Mouse (Mus musculus) embryonic facial prominence, embryonic 10.5 days (tissue): ENCODE measurements at regions not wholly inside any gene's neighbourhood (a gene's known extent, or its start where the extent isn't known, plus 50 kb on each side); places are given as distances from the start of the nearest gene placed in this dataset.
A peak's percentile ranks its signal among the peaks of the same experiment; 100 is the strongest.

Source experiments
- DNase-seq: peaks from one replicate; pipeline ENCODE4 v3.0.0-alpha.2; 2017; ENCODE audit warnings: low spot score
- H3K27ac ChIP-seq: fragments of 300-500 bp; sonication (generic); replicated peaks from 2 replicates; pipeline ENCODE4 v1.5.1; 2016; ENCODE audit warnings: mild to moderate bottlenecking
- H3K27me3 ChIP-seq: fragments of 300-500 bp; sonication (generic); replicated peaks from 2 replicates; pipeline ENCODE4 v1.6.1; 2016; ENCODE audit warnings: low read depth, mild to moderate bottlenecking; ENCODE audit not compliant: poor library complexity, severe bottlenecking
- H3K36me3 ChIP-seq: fragments of 300-500 bp; sonication (generic); replicated peaks from 2 replicates; pipeline ENCODE4 v1.6.1; 2016; ENCODE audit warnings: mild to moderate bottlenecking, moderate library complexity
- H3K4me1 ChIP-seq: fragments of 300-500 bp; sonication (generic); 2 replicates; pipeline ENCODE4 v1.6.1; 2016
- H3K4me3 ChIP-seq: fragments of 300-500 bp; sonication (generic); 2 replicates; pipeline ENCODE4 v1.5.1; 2016; ENCODE audit warnings: mild to moderate bottlenecking, moderate library complexity
- H3K9me3 ChIP-seq: fragments of 300-500 bp; sonication (generic); 2 replicates; pipeline ENCODE4 v1.6.1; 2016; ENCODE audit warnings: mild to moderate bottlenecking
- WGBS: fragments of 180-500 bp; shearing (Covaris S2); methylation state at CpG from one replicate; pipeline ENCODE4 v1.1.7; 2016; 5-methylcytosine and 5-hydroxymethylcytosine counted together

DNA sequence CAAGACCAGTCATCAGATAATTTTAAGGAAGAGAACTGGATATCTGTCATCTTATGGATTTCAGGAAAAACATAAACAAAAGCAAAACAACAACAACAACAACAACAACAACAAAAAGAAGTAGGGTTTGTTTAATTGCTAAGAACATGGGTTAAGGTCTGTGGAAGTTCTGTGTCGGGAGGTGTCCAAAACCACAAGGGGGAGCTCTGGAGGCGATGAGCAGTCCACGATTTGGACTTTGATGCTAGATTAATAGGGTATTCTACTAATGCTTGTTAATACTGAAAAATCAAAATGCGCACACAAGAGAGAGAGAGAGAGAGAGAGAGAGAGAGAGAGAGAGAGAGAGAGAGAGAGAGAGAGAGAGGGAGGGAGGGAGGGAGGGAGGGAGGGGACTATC, 692.0 kb upstream of the Car10 start:
- Histone ChIP-seq H3K36me3 (no peaks in the 10 kb centered on the region), H3K27ac (no peak overlapping the region), H3K4me1 (no peaks in the 10 kb centered on the region), H3K4me3 (no peak overlapping the region), H3K27me3 (no peaks in the 10 kb centered on the region), H3K9me3 (no peaks in the 10 kb centered on the region)
- DNase-seq, result peak; percentile 36
- WGBS, result 23% methylated on average over 4 of the region's 4 CpGs

GRCm38 (mm10) chr11:92451372-92451771, 646.5 kb upstream of the Car10 start:
- Histone ChIP-seq H3K9me3 (no peaks in the 10 kb centered on the region), H3K27ac (no peak overlapping the region), H3K36me3 (no peaks in the 10 kb centered on the region), H3K4me1 (no peaks in the 10 kb centered on the region), H3K27me3 (no peaks in the 10 kb centered on the region), H3K4me3 (no peak overlapping the region)
- 52% methylated on average over 2 of the region's 2 CpGs for WGBS
- no peak for DNase-seq

DNA sequence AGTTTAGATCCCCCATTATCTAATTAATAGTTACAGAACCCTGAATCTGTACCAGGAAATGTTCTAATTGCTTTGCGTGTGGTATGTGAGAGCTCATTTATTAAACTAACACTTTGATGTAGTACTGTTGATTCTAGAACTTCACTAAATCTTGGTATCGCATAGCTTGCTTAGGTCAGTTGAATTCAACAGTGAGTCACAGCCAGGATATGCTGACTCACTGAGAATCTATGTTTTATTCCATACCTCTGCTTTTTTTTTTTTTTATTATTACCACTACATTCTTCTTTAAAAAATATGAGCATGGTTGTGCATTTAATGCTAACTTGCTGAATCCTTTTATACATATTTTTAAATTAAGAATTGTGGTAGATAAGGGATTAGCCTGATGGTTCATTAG, 602.5 kb upstream of the Car10 start:
- Histone ChIP-seq H3K27ac (no peak overlapping the region), H3K4me1 (no peaks in the 10 kb centered on the region), H3K36me3 (no peaks in the 10 kb centered on the region), H3K27me3 (no peaks in the 10 kb centered on the region), H3K9me3 (no peaks in the 10 kb centered on the region), H3K4me3 (no peak overlapping the region)
- DNase-seq, result no peak
- 86% methylated on average over 2 of the region's 2 CpGs for WGBS
